8 mouse cellular contexts compared by ENCODE assay signal in the genomic region with DNA sequence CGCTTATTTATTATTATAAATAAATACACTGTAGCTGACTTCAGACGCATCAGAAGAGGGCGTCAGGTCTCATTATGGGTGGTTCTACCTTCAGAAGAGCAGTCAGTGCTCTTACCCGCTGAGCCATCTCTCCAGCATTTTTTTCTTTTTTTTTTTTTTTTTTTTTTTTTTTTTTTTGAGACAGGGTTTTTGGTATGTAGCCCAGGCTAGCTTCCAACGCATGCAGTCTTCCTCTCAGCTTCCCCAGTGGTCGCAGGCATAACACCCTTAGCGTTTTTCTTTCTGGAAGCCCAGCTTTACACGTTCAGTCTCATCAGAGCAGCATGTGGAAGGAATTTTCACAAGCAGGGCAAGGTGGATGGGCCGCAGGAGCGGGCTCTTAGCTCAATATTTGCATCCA. TPM values are rescaled to one million over a fixed set of nuclear protein-coding genes. Genes with fewer than 3 reads are reported as not detected.
DNase-seq lines count a peak whose midpoint lies in the region; ATAC-seq and TF ChIP-seq lines count a peak whose summit lies in the region.

No protein-coding gene starts in this region.

- H3K9me3 ChIP-seq in lung, embryonic 14.5 days (ENCODE audit: low read depth, low read length): no peaks in the 10 kb centered on the region
- H3K9me3 ChIP-seq in forebrain, embryonic 10.5 days: no peaks in the 10 kb centered on the region
- H3K9me3 ChIP-seq in limb, embryonic 12.5 days: no peaks in the 10 kb centered on the region

- ATAC-seq in lung, embryonic 14.5 days (ENCODE audit: insufficient read depth): peak; percentile 28; the same call in 1 of the 2 replicates
- ATAC-seq in limb, embryonic 12.5 days (ENCODE audit: insufficient number of reproducible peaks, insufficient read depth, low FRiP score, low TSS enrichment, low read depth): no peak

- peaks cover 25% of the 10 kb centered on the region for H3K36me3 ChIP-seq in lung, embryonic 14.5 days (ENCODE audit: insufficient read depth)
- H3K36me3 ChIP-seq in forebrain, embryonic 10.5 days (replicated peaks): peaks cover 33% of the 10 kb centered on the region
- peaks cover 27% of the 10 kb centered on the region for H3K36me3 ChIP-seq in limb, embryonic 12.5 days

- peak overlapping the region; percentile 75 for H3K4me3 ChIP-seq in lung, embryonic 14.5 days (ENCODE audit: low read depth, low read length)
- H3K4me3 ChIP-seq in forebrain, embryonic 10.5 days: peak overlapping the region; percentile 81
- H3K4me3 ChIP-seq in limb, embryonic 12.5 days (replicated peaks): peak overlapping the region; percentile 66
- 0 out of 2 replicates have a peak overlapping the region, but pooled peaks have one; percentile 1 for H3K4me3 ChIP-seq in olfactory bulb, adult 2 months (ENCODE audit: insufficient read depth, low read depth, low read length)

- TF ChIP-seq POLR2A in olfactory bulb, adult 2 months (IDR thresholded peaks at IDR 0.05; ENCODE audit: insufficient read depth, low read depth, low read length): no peak

- peak overlapping the region; percentile 87 for H3K4me2 ChIP-seq in lung, embryonic 14.5 days
- H3K4me2 ChIP-seq in limb, embryonic 12.5 days: peak overlapping the region; percentile 84

- peaks cover 5% of the 10 kb centered on the region; the same call in 1 of the 2 replicates for H3K4me1 ChIP-seq in lung, embryonic 14.5 days (ENCODE audit: insufficient read depth)
- H3K4me1 ChIP-seq in forebrain, embryonic 10.5 days: peaks cover 51% of the 10 kb centered on the region
- H3K4me1 ChIP-seq in limb, embryonic 12.5 days (replicated peaks): peaks cover 28% of the 10 kb centered on the region
- H3K4me1 ChIP-seq in olfactory bulb, adult 2 months (ENCODE audit: control insufficient read depth, insufficient read depth, low read length): peaks cover 38% of the 10 kb centered on the region

- 34% methylated on average over 10 of the region's 10 CpGs for WGBS in lung, embryonic 14.5 days
- 43% methylated on average over 10 of the region's 10 CpGs for WGBS in forebrain, embryonic 10.5 days
- 38% methylated on average over 10 of the region's 10 CpGs for WGBS in limb, embryonic 12.5 days
- 23% methylated on average over 10 of the region's 10 CpGs for WGBS in olfactory bulb, adult 2 months

- no peak for DNase-seq in lung, embryonic 14.5 days
- DNase-seq in lung, postnatal 14 days: no peak
- no peak for DNase-seq in forebrain, embryonic 10.5 days (ENCODE audit: extremely low spot score, low spot score)
- DNase-seq in right cerebral cortex, adult 18-20 months: no peak
- no peak for DNase-seq in frontal cortex, adult 2 months (ENCODE audit: extremely low spot score in 1 of 2, low spot score in 1 of 2)
- DNase-seq in embryo, embryonic 9.5 days (ENCODE audit: extremely low spot score): no peak

- peaks cover 22% of the 10 kb centered on the region; the same call in 1 of the 2 replicates for H3K27me3 ChIP-seq in lung, embryonic 14.5 days (ENCODE audit: insufficient read depth, low read length)
- H3K27me3 ChIP-seq in forebrain, embryonic 10.5 days (ENCODE audit: poor library complexity, severe bottlenecking): peaks cover 46% of the 10 kb centered on the region
- peaks cover 38% of the 10 kb centered on the region for H3K27me3 ChIP-seq in limb, embryonic 12.5 days

- no peak overlapping the region for H3K9ac ChIP-seq in lung, embryonic 14.5 days
- H3K9ac ChIP-seq in limb, embryonic 12.5 days (replicated peaks): peak overlapping the region; percentile 79; the same call in 1 of the 2 replicates

- no peak overlapping the region for H3K27ac ChIP-seq in lung, embryonic 14.5 days (ENCODE audit: low read depth)
- H3K27ac ChIP-seq in forebrain, embryonic 10.5 days: no peak overlapping the region
- no peak overlapping the region for H3K27ac ChIP-seq in limb, embryonic 12.5 days
- no peak overlapping the region for H3K27ac ChIP-seq in olfactory bulb, adult 2 months (ENCODE audit: insufficient read depth, low read depth, low read length)

- TF ChIP-seq CTCF in lung, embryonic 14.5 days (IDR thresholded peaks at IDR 0.05; ENCODE audit: low read depth): no peak
- TF ChIP-seq CTCF in olfactory bulb, adult 2 months (IDR thresholded peaks at IDR 0.05; ENCODE audit: insufficient read depth, low read depth, low read length): no peak

RNA-seq across cellular contexts. Expression of a gene that starts 0.5 kb away (rescaled TPM):
- 29.8 and 30.6 TPM in 2 replicates for polyA plus RNA-seq in lung, embryonic 14.5 days (2014; fragmentation: Nextera tagmentation; extraction: Ambion mirVana)
- 42.7 and 45.7 TPM in 2 replicates for polyA plus RNA-seq in forebrain, embryonic 10.5 days (2016; fragmentation: Nextera tagmentation; extraction: Ambion mirVana)
- polyA plus RNA-seq in limb, embryonic 12.5 days (2016; fragmentation: Nextera tagmentation; extraction: Ambion mirVana): 38.8 and 41.1 TPM in 2 replicates
- not detected in 2 replicates for polyA plus RNA-seq in olfactory bulb, adult 2 months (2012; ENCODE audit: insufficient read depth, insufficient read length, low replicate concordance, missing spikeins)
- polyA plus RNA-seq in frontal cortex, adult 2 months (2012; rRNA removed): 42.5 and 43.5 TPM in 2 replicates

RNA-seq across cellular contexts. Expression of a gene that starts 2.9 kb away (rescaled TPM):
- polyA plus RNA-seq in lung, embryonic 14.5 days (2014; fragmentation: Nextera tagmentation; extraction: Ambion mirVana): 2.2 and 3.4 TPM in 2 replicates
- 13.7 and 14.0 TPM in 2 replicates for polyA plus RNA-seq in forebrain, embryonic 10.5 days (2016; fragmentation: Nextera tagmentation; extraction: Ambion mirVana)
- 12.7 and 13.5 TPM in 2 replicates for polyA plus RNA-seq in limb, embryonic 12.5 days (2016; fragmentation: Nextera tagmentation; extraction: Ambion mirVana)
- not detected in 2 replicates for polyA plus RNA-seq in olfactory bulb, adult 2 months (2012; ENCODE audit: insufficient read depth, insufficient read length, low replicate concordance, missing spikeins)
- 22.0 and 24.5 TPM in 2 replicates for polyA plus RNA-seq in frontal cortex, adult 2 months (2012; rRNA removed)

RNA-seq across cellular contexts. Expression of a gene that starts 40.5 kb away (rescaled TPM):
- polyA plus RNA-seq in lung, embryonic 14.5 days (2014; fragmentation: Nextera tagmentation; extraction: Ambion mirVana): 39.4 and 40.9 TPM in 2 replicates
- polyA plus RNA-seq in forebrain, embryonic 10.5 days (2016; fragmentation: Nextera tagmentation; extraction: Ambion mirVana): 68.8 and 69.7 TPM in 2 replicates
- 69.5 and 72.0 TPM in 2 replicates for polyA plus RNA-seq in limb, embryonic 12.5 days (2016; fragmentation: Nextera tagmentation; extraction: Ambion mirVana)
- polyA plus RNA-seq in olfactory bulb, adult 2 months (2012; ENCODE audit: insufficient read depth, insufficient read length, low replicate concordance, missing spikeins): not detected in 2 replicates
- polyA plus RNA-seq in frontal cortex, adult 2 months (2012; rRNA removed): 24.3 and 26.3 TPM in 2 replicates

Comparison
In these comparisons a context has a peak if more than half of its experiments do, and no peak if none do; other contexts are left out.
1. H3K4me3 ChIP-seq: peak in every context shown above with its lines; median percentile 81 in forebrain, embryonic 10.5 days; 75 in lung, embryonic 14.5 days; 66 in limb, embryonic 12.5 days; 1 in olfactory bulb, adult 2 months.
2. RNA of a gene that starts 40.5 kb away (polyA plus RNA-seq): 68.8 to 69.7 TPM in forebrain, embryonic 10.5 days, 69.5 to 72.0 TPM in limb, embryonic 12.5 days, 39.4 to 40.9 TPM in lung, embryonic 14.5 days and 24.3 to 26.3 TPM in frontal cortex, adult 2 months; not detected in olfactory bulb, adult 2 months; every median in the first group is over 10 times any median in the second.